Comparison of ENCODE assay signal across 8 mouse cellular contexts in the genomic region with DNA sequence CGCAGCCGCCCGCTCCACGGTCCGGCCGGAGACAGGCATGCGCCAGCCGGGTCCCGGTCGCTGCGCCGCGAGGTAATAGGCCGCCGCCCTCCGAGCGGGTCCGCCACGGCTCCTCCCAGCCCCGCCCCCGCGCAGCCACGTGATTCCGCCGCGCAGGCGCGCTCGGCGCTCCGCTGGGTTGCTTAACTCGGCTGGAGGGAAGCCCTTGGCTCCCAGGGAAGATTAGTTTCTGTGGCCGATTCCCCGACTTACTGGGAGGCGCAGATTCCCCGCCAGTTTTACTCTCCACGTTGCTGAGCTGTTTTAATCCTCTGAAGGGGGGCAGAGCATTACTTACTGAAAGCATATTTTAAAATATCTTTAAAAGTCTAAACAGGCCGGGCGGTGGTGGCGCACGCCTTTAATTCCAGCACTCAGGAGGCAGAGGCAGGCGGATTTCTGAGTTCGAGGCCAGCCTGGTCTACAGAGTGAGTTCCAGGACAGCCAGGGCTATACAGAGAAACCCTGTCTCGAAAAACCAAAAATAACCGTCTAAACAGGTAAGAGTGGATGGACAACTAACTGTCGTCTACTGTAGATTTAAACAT. TPM values are rescaled to one million over a fixed set of nuclear protein-coding genes. Genes with fewer than 3 reads are reported as not detected.
DNase-seq lines count a peak whose midpoint lies in the region; ATAC-seq and TF ChIP-seq lines count a peak whose summit lies in the region.

A gene (minus strand): TSS at position 69 of the 587 bp plus-strand sequence.

- H3K4me2 ChIP-seq in hindbrain, embryonic 13.5 days = peak within 1 kb of the TSS; percentile 65

- POLR2A ChIA-PET in Patski (lab: Charles Lee) = interaction anchor here (0.5 kb wide), 1 partner anchor 29 kb away, joined by 4 read pairs; no protein-coding TSS in a partner anchor

- H3K27me3 ChIP-seq in Patski = no peaks in the 10 kb centered on the region
- H3K27me3 ChIP-seq in hindbrain, embryonic 13.5 days = no peaks in the 10 kb centered on the region

- WGBS in hindbrain, embryonic 13.5 days = 14% methylated on average over 46 of the region's 46 CpGs

- peak within 1 kb of the TSS; percentile 82 for H3K9ac ChIP-seq in hindbrain, embryonic 13.5 days

- peaks cover 26% of the 10 kb centered on the region for H3K4me1 ChIP-seq in hindbrain, embryonic 13.5 days (replicated peaks)

- peak; percentile 44 for DNase-seq in Patski (ENCODE audit: low read depth, low spot score)
- DNase-seq in cerebellum, postnatal 14 days = peak; percentile 97 to 98
- peak; percentile 86 to 91 for DNase-seq in frontal cortex, postnatal 14 days (ENCODE audit: low spot score in 2 of 2)
- peak; percentile 90 to 95 for DNase-seq in layer of hippocampus, postnatal 14 days (ENCODE audit: low spot score in 2 of 2)
- peak; percentile 98 for DNase-seq in lung, postnatal 10 days
- peak; percentile 96 for DNase-seq in ovary, postnatal 14 days (ENCODE audit: low spot score)
- DNase-seq in thymus, postnatal 10 days (ENCODE audit: low spot score in 2 of 2) = peak; percentile 90 to 96

- in situ Hi-C loops in Patski (cut with MboI; ENCODE audit: low pct_unique_long_range_greater_than_20kb) = no loop called here

- H3K36me3 ChIP-seq in hindbrain, embryonic 13.5 days = peaks cover 31% of the 10 kb centered on the region

- H3K4me3 ChIP-seq in hindbrain, embryonic 13.5 days = peak within 1 kb of the TSS; percentile 57

- peak; percentile 94 for ATAC-seq in Patski
- peak; percentile 97 for ATAC-seq in hindbrain, embryonic 13.5 days (ENCODE audit: low FRiP score)

- peak within 1 kb of the TSS; percentile 69 for H3K27ac ChIP-seq in hindbrain, embryonic 13.5 days

- CTCF ChIA-PET in Patski (lab: Charles Lee) = no interaction called here

- no peaks in the 10 kb centered on the region for H3K9me3 ChIP-seq in hindbrain, embryonic 13.5 days

- TF ChIP-seq CTCF in Patski (IDR thresholded peaks at IDR 0.05) = no peak

RNA-seq across cellular contexts. Expression of the gene that starts here (rescaled TPM):
- polyA plus RNA-seq in Patski (2021) = 19.4 TPM
- polyA plus RNA-seq in hindbrain, embryonic 13.5 days (2015; fragmentation: Nextera tagmentation; extraction: Ambion mirVana) = 31.1 and 33.2 TPM in 2 replicates
- total RNA-seq in layer of hippocampus, postnatal 14 days (2021) = 10 to 100 TPM; 31.9 to 35.0 TPM

Comparison
In these comparisons a context has a peak if more than half of its experiments do, and no peak if none do; other contexts are left out.
1. Peak in every context shown above with its lines: DNase-seq, ATAC-seq, H3K4me3 ChIP-seq and H3K27ac ChIP-seq.
2. DNase-seq: peak in every context shown above with its lines; median percentile 98 in lung, postnatal 10 days; 98 in cerebellum, postnatal 14 days; 96 in ovary, postnatal 14 days; 93 in thymus, postnatal 10 days; 92 in layer of hippocampus, postnatal 14 days; 88 in frontal cortex, postnatal 14 days; 44 in Patski.